Mouse (Mus musculus) heart, postnatal 0 days (tissue): ENCODE measurements around the gene Abl2. TPM values are rescaled to one million over a fixed set of nuclear protein-coding genes. Genes with fewer than 3 reads are reported as not detected.

Source experiments
- ATAC-seq: fragments of 200-750 bp; cut with Nextera tagmentation; 2 replicates; pipeline ENCODE4 v1.8.0; 2017; ENCODE audit warnings: low read depth, moderate number of reproducible peaks, moderate library complexity; ENCODE audit not compliant: insufficient read depth
- DNase-seq: peaks from one replicate; pipeline ENCODE4 v3.0.0-alpha.2; 2016; ENCODE audit warnings: low spot score
- H3K27ac ChIP-seq: fragments of 300-500 bp; sonication (generic); 2 replicates; pipeline ENCODE4 v1.5.1; 2014; ENCODE audit warnings: low read depth, mild to moderate bottlenecking
- H3K27me3 ChIP-seq: fragments of 300-500 bp; sonication (generic); 2 replicates; pipeline ENCODE4 v1.6.1; 2014; ENCODE audit warnings: low read length, mixed read lengths; ENCODE audit not compliant: control insufficient read depth, insufficient read depth
- H3K36me3 ChIP-seq: fragments of 300-500 bp; sonication (generic); replicated peaks from 2 replicates; pipeline ENCODE4 v1.6.1; 2014; ENCODE audit warnings: low read length, mixed read lengths; ENCODE audit not compliant: control insufficient read depth, insufficient read depth
- H3K4me1 ChIP-seq: fragments of 300-500 bp; sonication (generic); 2 replicates; pipeline ENCODE4 v1.6.1; 2014; ENCODE audit warnings: antibody characterized with exemption; ENCODE audit not compliant: control insufficient read depth, insufficient read depth
- H3K4me2 ChIP-seq: fragments of 300-500 bp; sonication (generic); 2 replicates; pipeline ENCODE4 v1.6.1; 2014; ENCODE audit warnings: low read depth, mild to moderate bottlenecking, low read length, moderate library complexity
- H3K4me3 ChIP-seq: fragments of 300-500 bp; sonication (generic); 2 replicates; pipeline ENCODE4 v1.5.1; 2014; ENCODE audit warnings: low read depth, low read length
- H3K9ac ChIP-seq: fragments of 300-500 bp; sonication (generic); replicated peaks from 2 replicates; pipeline ENCODE4 v1.6.1; 2014; ENCODE audit warnings: low read depth, low read length, mixed read lengths
- H3K9me3 ChIP-seq: fragments of 300-500 bp; sonication (generic); replicated peaks from 2 replicates; pipeline ENCODE4 v1.6.1; 2016; ENCODE audit warnings: low read length; ENCODE audit not compliant: control insufficient read depth
- CTCF ChIP-seq: IDR thresholded peaks from 2 replicates; pipeline ENCODE4 v1.5.1; 2016; ENCODE audit warnings: antibody characterized with exemption, control low read depth, low read depth
- EP300 ChIP-seq: IDR thresholded peaks from 2 replicates; pipeline ENCODE4 v1.6.1; 2016; ENCODE audit warnings: antibody characterized with exemption, low read depth
- WGBS: fragments of 180-500 bp; shearing (Covaris S2); extraction: QIAGEN DNeasy Blood & Tissue Kit; methylation state at CpG from one replicate; pipeline ENCODE4 v1.1.7; 2014; 5-methylcytosine and 5-hydroxymethylcytosine counted together
- polyA plus RNA-seq: library from polyadenylated mRNA; unstranded; fragments of >200 nt; fragmentation: Nextera tagmentation; extraction: Ambion mirVana; gene quantifications from 2 replicates; pipeline ENCODE4 v1.2.1, GENCODE M21; 2015
- total RNA-seq: library from RNA; depleted of rRNA; stranded (reverse); fragments of >200 nt; gene quantifications from 2 replicates; pipeline ENCODE4 v1.2.3, GENCODE M21; 2014; ENCODE audit warnings: low replicate concordance

The Abl2 gene
- total and polyA plus RNA-seq, 2 experiments from 2014 or later, result 2.0 to 12.9 TPM

GRCm38 (mm10) chr1:156624231-156624630 is 65.6 kb downstream of the Abl2 start:
- ATAC-seq, result no peak
- Histone ChIP-seq H3K4me1 (no peaks in the 10 kb centered on the region), H3K27ac (no peak overlapping the region), H3K4me3 (no peak overlapping the region), H3K27me3 (no peaks in the 10 kb centered on the region), H3K9me3 (no peaks in the 10 kb centered on the region), H3K9ac (no peak overlapping the region), H3K36me3 (peaks cover 23% of the 10 kb centered on the region), H3K4me2 (no peak overlapping the region)
- DNase-seq, result no peak
- 35% methylated on average over 1 of the region's 1 CpGs for WGBS
- TF ChIP-seq CTCF (no peak), EP300 (no peak)

DNA sequence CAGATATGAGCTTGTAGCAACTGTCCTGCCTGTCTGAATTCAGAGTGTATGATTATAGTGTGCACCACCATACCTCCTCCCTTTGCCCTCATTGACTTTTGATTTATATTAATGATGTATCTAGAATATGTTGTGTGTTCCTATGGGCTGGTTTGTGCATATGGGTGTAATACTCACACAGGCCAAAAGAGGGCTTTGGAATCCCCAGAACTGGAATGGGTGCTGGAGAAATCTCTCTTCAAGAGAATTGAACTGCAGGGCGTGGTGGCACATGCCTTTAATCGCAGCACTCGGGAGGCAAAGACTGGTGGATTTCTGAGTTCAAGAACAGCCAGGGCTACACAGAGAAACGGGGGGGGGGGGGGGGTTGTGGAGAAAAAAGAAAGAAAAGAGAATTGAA is 68.1 kb downstream of the Abl2 start:
- no peaks in the 10 kb centered on the region for H3K27me3 ChIP-seq

GRCm38 (mm10) chr1:156629984-156630383 is 71.4 kb downstream of the Abl2 start:
- Histone ChIP-seq H3K4me1 (no peaks in the 10 kb centered on the region), H3K9ac (no peak overlapping the region), H3K27ac (no peak overlapping the region), H3K36me3 (peaks cover 60% of the 10 kb centered on the region), H3K4me3 (no peak overlapping the region), H3K27me3 (no peaks in the 10 kb centered on the region), H3K9me3 (no peaks in the 10 kb centered on the region), H3K4me2 (no peak overlapping the region)
- no peak for ATAC-seq
- 88% methylated on average over 8 of the region's 8 CpGs for WGBS
- no peak for TF ChIP-seq CTCF
- no peak for DNase-seq

More for the DNA sequence above, 68.1 kb downstream of the Abl2 start:
- no peak overlapping the region for H3K9ac ChIP-seq
- no peak overlapping the region for H3K27ac ChIP-seq
- H3K4me1 ChIP-seq, result no peaks in the 10 kb centered on the region
- H3K9me3 ChIP-seq, result no peaks in the 10 kb centered on the region
- no peak overlapping the region for H3K4me2 ChIP-seq
- TF ChIP-seq CTCF, result peak; percentile 17; the same call in 1 of the 2 replicates
- TF ChIP-seq EP300, result no peak
- no peak for ATAC-seq
- H3K36me3 ChIP-seq, result peaks cover 48% of the 10 kb centered on the region
- DNase-seq, result no peak
- H3K4me3 ChIP-seq, result no peak overlapping the region
- WGBS, result 83% methylated on average over 4 of the region's 4 CpGs

GRCm38 (mm10) chr1:156630965-156631364 is 72.4 kb downstream of the Abl2 start:
- no peak overlapping the region for H3K4me2 ChIP-seq
- H3K27ac ChIP-seq, result no peak overlapping the region
- DNase-seq (no peak), ATAC-seq (no peak)
- H3K9me3 ChIP-seq, result no peaks in the 10 kb centered on the region
- TF ChIP-seq CTCF (peak; percentile 30), EP300 (no peak)
- no peak overlapping the region for H3K4me3 ChIP-seq
- H3K27me3 ChIP-seq, result no peaks in the 10 kb centered on the region
- peaks cover 65% of the 10 kb centered on the region for H3K36me3 ChIP-seq
- H3K9ac ChIP-seq, result no peak overlapping the region
- no peaks in the 10 kb centered on the region for H3K4me1 ChIP-seq

- ATAC-seq, result peak; percentile 75
- peak; percentile 74 for DNase-seq
- WGBS, result 76% methylated on average over 10 of the region's 10 CpGs
Observed at GRCm38 (mm10) chr1:156633095-156633494, 74.5 kb downstream of the Abl2 start.

GRCm38 (mm10) chr1:156635148-156635547 is 76.6 kb downstream of the Abl2 start:
- H3K9ac ChIP-seq, result no peak overlapping the region
- peaks cover 76% of the 10 kb centered on the region for H3K36me3 ChIP-seq
- H3K27ac ChIP-seq, result no peak overlapping the region
- H3K27me3 ChIP-seq, result no peaks in the 10 kb centered on the region
- no peaks in the 10 kb centered on the region for H3K4me1 ChIP-seq
- DNase-seq (no peak), ATAC-seq (no peak)
- no peak for TF ChIP-seq EP300
- no peak for TF ChIP-seq CTCF
- H3K9me3 ChIP-seq, result no peaks in the 10 kb centered on the region
- no peak overlapping the region for H3K4me3 ChIP-seq
- 81% methylated on average over 2 of the region's 2 CpGs for WGBS
- no peak overlapping the region for H3K4me2 ChIP-seq

More at GRCm38 (mm10) chr1:156633095-156633494, 74.5 kb downstream of the Abl2 start:
- Histone ChIP-seq H3K27me3 (no peaks in the 10 kb centered on the region), H3K4me1 (no peaks in the 10 kb centered on the region), H3K9ac (no peak overlapping the region), H3K27ac (no peak overlapping the region), H3K36me3 (peaks cover 73% of the 10 kb centered on the region), H3K9me3 (no peaks in the 10 kb centered on the region), H3K4me3 (no peak overlapping the region), H3K4me2 (no peak overlapping the region)
- TF ChIP-seq EP300, result no peak
- peak; percentile 68 for TF ChIP-seq CTCF
